Mouse (Mus musculus): ENCODE measurements around the gene Prr5. TPM values are rescaled to one million over a fixed set of nuclear protein-coding genes. Genes with fewer than 3 reads are reported as not detected.

Prr5 gene
- polyA plus RNA-seq, 1 experiment from 2014 or later: 34.8 TPM

- H3K9ac ChIP-seq (ENCODE audit: low read depth, low read length): no peak overlapping the region
- no peak for ATAC-seq (ENCODE audit: low FRiP score, low TSS enrichment)
- H3K4me1 ChIP-seq (ENCODE audit: control insufficient read depth, insufficient read depth, low read length): peaks cover 4% of the 10 kb centered on the region
- no peaks in the 10 kb centered on the region for H3K27me3 ChIP-seq (ENCODE audit: control insufficient read depth, insufficient read depth, low read length)
- H3K4me3 ChIP-seq (ENCODE audit: low read length): no peak overlapping the region
- no peaks in the 10 kb centered on the region for H3K36me3 ChIP-seq (ENCODE audit: control insufficient read depth, insufficient read depth, low read length)
- H3K9me3 ChIP-seq (ENCODE audit: control insufficient read depth, low read length): no peaks in the 10 kb centered on the region
- H3K4me2 ChIP-seq (replicated peaks; ENCODE audit: low read depth, low read length): no peak overlapping the region
- no peak overlapping the region for H3K27ac ChIP-seq (ENCODE audit: low read depth, low read length)
- WGBS: 60% methylated on average over 2 of the region's 4 CpGs
Measured at GRCm38 (mm10) chr15:84736994-84737346, 67.5 kb downstream of the Prr5 start.

GRCm38 (mm10) chr15:84738246-84738645 lies 68.8 kb downstream of the Prr5 start:
- WGBS: 81% methylated on average over 7 of the region's 7 CpGs
- Histone ChIP-seq H3K4me1 (ENCODE audit: control insufficient read depth, insufficient read depth, low read length) (no peaks in the 10 kb centered on the region), H3K4me2 (replicated peaks; ENCODE audit: low read depth, low read length) (no peak overlapping the region), H3K9ac (ENCODE audit: low read depth, low read length) (no peak overlapping the region), H3K27ac (ENCODE audit: low read depth, low read length) (no peak overlapping the region), H3K27me3 (ENCODE audit: control insufficient read depth, insufficient read depth, low read length) (no peaks in the 10 kb centered on the region), H3K4me3 (ENCODE audit: low read length) (no peak overlapping the region), H3K9me3 (ENCODE audit: control insufficient read depth, low read length) (no peaks in the 10 kb centered on the region), H3K36me3 (ENCODE audit: control insufficient read depth, insufficient read depth, low read length) (no peaks in the 10 kb centered on the region)
- ATAC-seq (ENCODE audit: low FRiP score, low TSS enrichment): no peak

- Histone ChIP-seq H3K27ac (ENCODE audit: low read depth, low read length) (no peak overlapping the region), H3K9me3 (ENCODE audit: control insufficient read depth, low read length) (no peaks in the 10 kb centered on the region), H3K27me3 (ENCODE audit: control insufficient read depth, insufficient read depth, low read length) (no peaks in the 10 kb centered on the region), H3K4me3 (ENCODE audit: low read length) (no peak overlapping the region), H3K4me1 (ENCODE audit: control insufficient read depth, insufficient read depth, low read length) (no peaks in the 10 kb centered on the region), H3K4me2 (replicated peaks; ENCODE audit: low read depth, low read length) (no peak overlapping the region), H3K36me3 (ENCODE audit: control insufficient read depth, insufficient read depth, low read length) (no peaks in the 10 kb centered on the region), H3K9ac (ENCODE audit: low read depth, low read length) (no peak overlapping the region)
- ATAC-seq (ENCODE audit: low FRiP score, low TSS enrichment): no peak
- 80% methylated on average over 3 of the region's 3 CpGs for WGBS
Measured at GRCm38 (mm10) chr15:84741573-84741972, 72.2 kb downstream of the Prr5 start.

- Histone ChIP-seq H3K9ac (ENCODE audit: low read depth, low read length) (no peak overlapping the region), H3K27ac (ENCODE audit: low read depth, low read length) (no peak overlapping the region), H3K36me3 (ENCODE audit: control insufficient read depth, insufficient read depth, low read length) (no peaks in the 10 kb centered on the region), H3K4me2 (replicated peaks; ENCODE audit: low read depth, low read length) (no peak overlapping the region), H3K9me3 (ENCODE audit: control insufficient read depth, low read length) (no peaks in the 10 kb centered on the region), H3K4me3 (ENCODE audit: low read length) (no peak overlapping the region), H3K4me1 (ENCODE audit: control insufficient read depth, insufficient read depth, low read length) (no peaks in the 10 kb centered on the region), H3K27me3 (ENCODE audit: control insufficient read depth, insufficient read depth, low read length) (no peaks in the 10 kb centered on the region)
- ATAC-seq (ENCODE audit: low FRiP score, low TSS enrichment): no peak
- WGBS: 5% methylated on average over 3 of the region's 3 CpGs
Measured at GRCm38 (mm10) chr15:84743347-84743746, 73.9 kb downstream of the Prr5 start.

GRCm38 (mm10) chr15:84744308-84744707 lies 74.9 kb downstream of the Prr5 start:
- ATAC-seq (ENCODE audit: low FRiP score, low TSS enrichment): peak; percentile 46; the same call in 1 of the 2 replicates
- Histone ChIP-seq H3K4me3 (ENCODE audit: low read length) (no peak overlapping the region), H3K4me1 (ENCODE audit: control insufficient read depth, insufficient read depth, low read length) (no peaks in the 10 kb centered on the region), H3K27ac (ENCODE audit: low read depth, low read length) (no peak overlapping the region), H3K4me2 (replicated peaks; ENCODE audit: low read depth, low read length) (no peak overlapping the region), H3K9ac (ENCODE audit: low read depth, low read length) (no peak overlapping the region), H3K36me3 (ENCODE audit: control insufficient read depth, insufficient read depth, low read length) (no peaks in the 10 kb centered on the region), H3K9me3 (ENCODE audit: control insufficient read depth, low read length) (no peaks in the 10 kb centered on the region), H3K27me3 (ENCODE audit: control insufficient read depth, insufficient read depth, low read length) (no peaks in the 10 kb centered on the region)
- WGBS: 3% methylated on average over 2 of the region's 2 CpGs

- 90% methylated on average over 4 of the region's 4 CpGs for WGBS
- Histone ChIP-seq H3K36me3 (ENCODE audit: control insufficient read depth, insufficient read depth, low read length) (no peaks in the 10 kb centered on the region), H3K4me2 (replicated peaks; ENCODE audit: low read depth, low read length) (no peak overlapping the region), H3K4me1 (ENCODE audit: control insufficient read depth, insufficient read depth, low read length) (no peaks in the 10 kb centered on the region), H3K4me3 (ENCODE audit: low read length) (no peak overlapping the region), H3K9me3 (ENCODE audit: control insufficient read depth, low read length) (no peaks in the 10 kb centered on the region), H3K9ac (ENCODE audit: low read depth, low read length) (no peak overlapping the region), H3K27ac (ENCODE audit: low read depth, low read length) (no peak overlapping the region), H3K27me3 (ENCODE audit: control insufficient read depth, insufficient read depth, low read length) (no peaks in the 10 kb centered on the region)
- ATAC-seq (ENCODE audit: low FRiP score, low TSS enrichment): no peak
Measured at GRCm38 (mm10) chr15:84745831-84746230, 76.4 kb downstream of the Prr5 start.

Other genes with a start within 250 kb of the Prr5 start
- 1.5 and 2.1 TPM in 2 replicates for gene Shisal1, start 222.5 kb upstream of the Prr5 start, polyA plus RNA-seq (2014; fragmentation: Nextera tagmentation; extraction: Ambion mirVana)
- 5.7 and 9.5 TPM in 2 replicates for gene Rtl6, start 111.8 kb upstream of the Prr5 start, polyA plus RNA-seq (2014; fragmentation: Nextera tagmentation; extraction: Ambion mirVana)
- gene Arhgap8, start 50.4 kb downstream of the Prr5 start, polyA plus RNA-seq (2014; fragmentation: Nextera tagmentation; extraction: Ambion mirVana): 8.7 and 10.2 TPM in 2 replicates
- gene Phf21b, start 186.4 kb downstream of the Prr5 start, polyA plus RNA-seq (2014; fragmentation: Nextera tagmentation; extraction: Ambion mirVana): 1.1 and 1.8 TPM in 2 replicates